Mouse (Mus musculus) limb, embryonic 13.5 days (tissue): ENCODE results near the gene Tmcc2. TPM values are rescaled to one million over a fixed set of nuclear protein-coding genes. Genes with fewer than 3 reads are reported as not detected.
A peak's percentile ranks its signal among the peaks of the same experiment; 100 is the strongest.

Experiments used
- ATAC-seq: fragments of 200-750 bp; cut with Nextera tagmentation; 2 replicates; pipeline ENCODE4 v1.8.0; 2017; ENCODE audit warnings: low read depth, moderate number of reproducible peaks, moderate TSS enrichment; ENCODE audit not compliant: low FRiP score
- H3K27ac ChIP-seq: fragments of 300-500 bp; sonication (generic); 2 replicates; pipeline ENCODE4 v1.5.1; 2015; ENCODE audit warnings: inconsistent platforms, mild to moderate bottlenecking, moderate library complexity
- H3K27me3 ChIP-seq: fragments of 300-500 bp; sonication (generic); 2 replicates; pipeline ENCODE4 v1.6.1; 2015; ENCODE audit warnings: mild to moderate bottlenecking, inconsistent platforms
- H3K36me3 ChIP-seq: fragments of 300-500 bp; sonication (generic); 2 replicates; pipeline ENCODE4 v1.6.1; 2015; ENCODE audit warnings: inconsistent platforms, mild to moderate bottlenecking, moderate library complexity
- H3K4me1 ChIP-seq: fragments of 300-500 bp; sonication (generic); 2 replicates; pipeline ENCODE4 v1.6.1; 2015; ENCODE audit warnings: inconsistent platforms
- H3K4me2 ChIP-seq: fragments of 300-500 bp; sonication (generic); replicated peaks from 2 replicates; pipeline ENCODE4 v1.6.1; 2015; ENCODE audit warnings: inconsistent platforms, mild to moderate bottlenecking, moderate library complexity
- H3K4me3 ChIP-seq: fragments of 300-500 bp; sonication (generic); 2 replicates; pipeline ENCODE4 v1.5.1; 2015; ENCODE audit warnings: moderate library complexity, mild to moderate bottlenecking, inconsistent platforms
- H3K9ac ChIP-seq: fragments of 300-500 bp; sonication (generic); 2 replicates; pipeline ENCODE4 v1.6.1; 2015; ENCODE audit warnings: mild to moderate bottlenecking, inconsistent platforms
- H3K9me3 ChIP-seq: fragments of 300-500 bp; sonication (generic); 2 replicates; pipeline ENCODE4 v1.6.1; 2016; ENCODE audit warnings: inconsistent platforms
- WGBS: fragments of 180-500 bp; shearing (Covaris S2); methylation state at CpG from one replicate; pipeline ENCODE4 v1.1.7; 2015; 5-methylcytosine and 5-hydroxymethylcytosine counted together
- polyA plus RNA-seq: library from polyadenylated mRNA; unstranded; fragments of >200 nt; fragmentation: Nextera tagmentation; extraction: Ambion mirVana; gene quantifications from 2 replicates; pipeline ENCODE4 v1.2.1, GENCODE M21; 2015

Tmcc2 gene
- polyA plus RNA-seq, 1 experiment from 2014 or later = 12.0 TPM

- Histone ChIP-seq H3K27ac (no peak overlapping the region; the same call in 1 of the 2 replicates), H3K36me3 (no peaks in the 10 kb centered on the region), H3K4me1 (peaks cover 62% of the 10 kb centered on the region), H3K4me2 (peak overlapping the region; percentile 91), H3K9ac (peak overlapping the region; percentile 94; the same call in 1 of the 2 replicates), H3K4me3 (peak overlapping the region; percentile 77), H3K9me3 (no peaks in the 10 kb centered on the region), H3K27me3 (no peaks in the 10 kb centered on the region)
- no peak for ATAC-seq
- WGBS = 53% methylated on average over 8 of the region's 8 CpGs
These were observed 2.0 kb downstream of the Tmcc2 start for GRCm38 (mm10) chr1:132388813-132389803.

DNA sequence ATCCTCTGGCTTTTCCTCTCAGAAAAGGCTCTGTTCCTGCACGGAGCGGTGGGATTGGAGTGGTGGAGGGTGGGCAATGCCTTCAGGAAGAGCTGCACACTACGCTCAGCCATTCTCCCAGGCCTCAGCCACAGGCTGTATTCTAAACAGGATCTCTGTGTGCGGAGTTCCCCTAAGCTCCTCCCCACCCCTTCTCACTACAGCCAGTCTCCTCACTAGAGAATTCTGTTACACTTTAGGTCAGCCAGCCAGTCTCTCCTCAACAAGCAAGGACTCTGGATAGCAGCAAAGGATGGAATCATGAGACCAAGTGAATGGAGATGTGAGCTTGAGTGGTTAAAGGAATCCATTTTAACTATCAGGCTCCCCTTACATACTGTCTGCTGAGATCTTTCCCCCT is 3.1 kb downstream of the Tmcc2 start:
- Histone ChIP-seq H3K9ac (peak overlapping the region; percentile 32), H3K27ac (0 out of 2 replicates have a peak overlapping the region, but pooled peaks have one; percentile 23), H3K36me3 (no peaks in the 10 kb centered on the region; the same call in 1 of the 2 replicates), H3K27me3 (no peaks in the 10 kb centered on the region), H3K4me3 (peak overlapping the region; percentile 4; the same call in 1 of the 2 replicates), H3K4me1 (peaks cover 62% of the 10 kb centered on the region), H3K9me3 (no peaks in the 10 kb centered on the region), H3K4me2 (peak overlapping the region; percentile 91)
- no peak for ATAC-seq
- 49% methylated on average over 4 of the region's 4 CpGs for WGBS

DNA sequence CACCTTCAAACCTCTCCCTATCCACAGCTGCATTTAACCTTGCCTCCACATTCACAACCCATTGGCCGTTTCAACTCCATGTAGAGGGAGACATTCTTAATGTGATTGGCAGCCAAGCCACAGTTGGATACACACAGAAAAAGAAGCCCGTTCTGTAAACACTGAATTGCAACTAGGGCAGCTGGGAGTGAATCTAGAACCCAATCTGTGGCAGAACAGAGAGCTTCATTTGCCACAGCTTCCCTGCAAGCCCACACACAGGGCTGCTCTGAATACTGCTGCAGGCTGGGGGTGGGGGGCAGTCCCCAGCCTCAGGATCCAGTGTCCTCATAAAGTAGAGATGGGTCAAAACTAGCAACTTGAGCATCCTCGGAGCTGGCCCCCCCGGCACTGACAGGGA is 4.8 kb downstream of the Tmcc2 start:
- Histone ChIP-seq H3K4me3 (no peak overlapping the region), H3K4me2 (no peak overlapping the region), H3K27me3 (no peaks in the 10 kb centered on the region), H3K9ac (no peak overlapping the region), H3K27ac (no peak overlapping the region), H3K4me1 (peaks cover 56% of the 10 kb centered on the region), H3K9me3 (no peaks in the 10 kb centered on the region), H3K36me3 (peaks cover 9% of the 10 kb centered on the region)
- no peak for ATAC-seq
- 85% methylated on average over 4 of the region's 4 CpGs for WGBS

DNA sequence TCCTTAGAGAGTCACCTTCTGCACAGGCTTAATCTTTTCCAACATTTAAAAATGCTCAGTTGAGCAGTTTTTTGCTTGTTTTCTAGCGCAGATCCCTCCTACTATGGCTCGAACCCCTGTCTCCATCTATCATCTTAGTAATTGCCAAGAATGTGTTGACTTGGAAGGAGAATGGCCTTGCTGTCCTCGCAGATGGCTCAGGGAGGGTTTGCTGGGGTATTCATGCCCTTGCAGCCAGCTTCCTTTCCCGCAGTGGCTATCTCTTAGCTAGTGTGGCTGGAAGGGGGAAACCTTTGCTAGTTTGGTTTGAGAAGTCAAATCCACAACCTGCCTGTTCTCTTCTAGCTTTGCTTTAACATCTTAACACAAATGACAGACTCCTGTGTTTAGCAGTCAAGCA is 5.4 kb downstream of the Tmcc2 start:
- 75% methylated on average over 4 of the region's 4 CpGs for WGBS
- H3K4me1 ChIP-seq = peaks cover 55% of the 10 kb centered on the region
- H3K4me3 ChIP-seq = no peak overlapping the region
- H3K27me3 ChIP-seq = no peaks in the 10 kb centered on the region
- peaks cover 12% of the 10 kb centered on the region for H3K36me3 ChIP-seq
- H3K27ac ChIP-seq = no peak overlapping the region
- no peak for ATAC-seq
- no peak overlapping the region for H3K9ac ChIP-seq
- H3K9me3 ChIP-seq = no peaks in the 10 kb centered on the region
- no peak overlapping the region for H3K4me2 ChIP-seq

DNA sequence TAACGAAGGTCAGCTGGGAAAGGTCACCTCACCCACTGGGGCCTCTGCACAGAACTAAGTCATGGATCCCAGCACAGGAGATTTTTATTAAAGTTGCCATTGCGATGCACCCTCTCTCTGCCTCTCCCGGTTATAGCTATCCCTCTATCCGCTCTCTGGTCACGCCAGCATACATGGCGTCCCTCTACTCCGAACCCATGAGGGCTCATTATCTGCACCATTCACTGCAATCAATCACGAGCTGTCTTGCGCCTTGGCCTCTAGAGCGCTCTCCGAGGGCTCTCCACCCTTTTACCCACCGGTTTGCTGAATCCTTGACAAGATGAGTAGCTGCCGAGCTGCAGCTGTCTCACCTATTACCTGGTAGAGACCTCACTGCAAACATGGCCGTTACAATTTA is 5.8 kb downstream of the Tmcc2 start:
- no peak overlapping the region for H3K4me3 ChIP-seq
- H3K4me1 ChIP-seq = peaks cover 50% of the 10 kb centered on the region
- no peaks in the 10 kb centered on the region for H3K27me3 ChIP-seq
- H3K27ac ChIP-seq = no peak overlapping the region
- WGBS = 53% methylated on average over 14 of the region's 14 CpGs
- no peaks in the 10 kb centered on the region for H3K9me3 ChIP-seq
- H3K4me2 ChIP-seq = no peak overlapping the region; the same call in 1 of the 2 replicates
- no peak overlapping the region for H3K9ac ChIP-seq
- H3K36me3 ChIP-seq = peaks cover 17% of the 10 kb centered on the region
- ATAC-seq = no peak

DNA sequence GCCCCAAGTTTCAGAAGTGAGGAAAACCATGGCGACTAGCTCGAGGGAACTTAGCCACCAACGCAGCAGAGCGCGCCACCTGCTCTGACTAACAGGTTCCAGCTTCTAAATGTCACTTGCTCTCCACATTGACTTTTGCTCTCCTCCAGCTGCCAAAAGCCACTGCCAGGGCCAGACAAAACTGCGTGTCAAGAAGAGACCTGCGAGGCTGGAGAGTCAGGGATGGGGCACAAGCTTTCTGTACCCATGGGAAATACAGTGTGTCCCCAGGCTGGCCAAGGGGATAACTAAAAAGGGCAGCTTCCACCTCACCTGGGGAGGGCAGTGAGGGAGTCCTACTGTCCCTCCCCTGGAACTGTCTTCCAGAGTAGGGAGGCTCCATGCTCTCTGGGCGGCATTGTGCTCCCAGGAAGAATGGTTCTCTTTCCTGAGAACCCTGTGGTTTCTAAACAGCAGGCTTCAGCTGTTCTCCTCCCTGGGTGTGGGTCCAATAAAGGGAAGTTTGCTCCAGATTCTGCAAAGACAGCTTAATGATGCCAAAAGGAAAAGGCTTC is 7.0 kb downstream of the Tmcc2 start:
- H3K4me1 ChIP-seq = peaks cover 38% of the 10 kb centered on the region
- H3K27ac ChIP-seq = no peak overlapping the region
- no peak overlapping the region for H3K4me2 ChIP-seq
- no peak overlapping the region for H3K9ac ChIP-seq
- H3K9me3 ChIP-seq = no peaks in the 10 kb centered on the region
- 85% methylated on average over 8 of the region's 8 CpGs for WGBS
- no peak for ATAC-seq
- no peaks in the 10 kb centered on the region for H3K27me3 ChIP-seq
- peaks cover 29% of the 10 kb centered on the region for H3K36me3 ChIP-seq
- no peak overlapping the region for H3K4me3 ChIP-seq

GRCm38 (mm10) chr1:132381929-132382328 is 9.2 kb downstream of the Tmcc2 start:
- peaks cover 31% of the 10 kb centered on the region for H3K4me1 ChIP-seq
- H3K4me2 ChIP-seq = no peak overlapping the region
- no peak overlapping the region for H3K27ac ChIP-seq
- no peak overlapping the region for H3K9ac ChIP-seq
- H3K36me3 ChIP-seq = peaks cover 47% of the 10 kb centered on the region
- no peaks in the 10 kb centered on the region for H3K27me3 ChIP-seq
- WGBS = 81% methylated on average over 10 of the region's 10 CpGs
- H3K9me3 ChIP-seq = no peaks in the 10 kb centered on the region
- no peak overlapping the region for H3K4me3 ChIP-seq
- no peak for ATAC-seq

GRCm38 (mm10) chr1:132380550-132381100 is 10.5 kb downstream of the Tmcc2 start:
- no peak overlapping the region for H3K4me2 ChIP-seq
- H3K9ac ChIP-seq = no peak overlapping the region
- no peaks in the 10 kb centered on the region for H3K9me3 ChIP-seq
- no peaks in the 10 kb centered on the region for H3K27me3 ChIP-seq
- H3K4me1 ChIP-seq = peaks cover 33% of the 10 kb centered on the region
- peaks cover 47% of the 10 kb centered on the region for H3K36me3 ChIP-seq
- ATAC-seq = no peak
- no peak overlapping the region for H3K4me3 ChIP-seq
- no peak overlapping the region for H3K27ac ChIP-seq
- WGBS = 88% methylated on average over 27 of the region's 27 CpGs

- Histone ChIP-seq H3K27me3 (no peaks in the 10 kb centered on the region), H3K4me3 (no peak overlapping the region), H3K9ac (no peak overlapping the region), H3K4me2 (no peak overlapping the region), H3K9me3 (no peaks in the 10 kb centered on the region), H3K4me1 (peaks cover 47% of the 10 kb centered on the region), H3K27ac (no peak overlapping the region), H3K36me3 (peaks cover 49% of the 10 kb centered on the region)
- WGBS = 78% methylated on average over 3 of the region's 3 CpGs
- ATAC-seq = no peak
These were observed 13.3 kb downstream of the Tmcc2 start for GRCm38 (mm10) chr1:132377811-132378210.

- Histone ChIP-seq H3K36me3 (peaks cover 51% of the 10 kb centered on the region), H3K4me1 (peaks cover 47% of the 10 kb centered on the region), H3K9ac (no peak overlapping the region), H3K9me3 (no peaks in the 10 kb centered on the region), H3K4me2 (no peak overlapping the region), H3K27ac (no peak overlapping the region), H3K27me3 (no peaks in the 10 kb centered on the region), H3K4me3 (no peak overlapping the region)
- 54% methylated on average over 7 of the region's 7 CpGs for WGBS
- no peak for ATAC-seq
These were observed 14.1 kb downstream of the Tmcc2 start for GRCm38 (mm10) chr1:132377055-132377365.

DNA sequence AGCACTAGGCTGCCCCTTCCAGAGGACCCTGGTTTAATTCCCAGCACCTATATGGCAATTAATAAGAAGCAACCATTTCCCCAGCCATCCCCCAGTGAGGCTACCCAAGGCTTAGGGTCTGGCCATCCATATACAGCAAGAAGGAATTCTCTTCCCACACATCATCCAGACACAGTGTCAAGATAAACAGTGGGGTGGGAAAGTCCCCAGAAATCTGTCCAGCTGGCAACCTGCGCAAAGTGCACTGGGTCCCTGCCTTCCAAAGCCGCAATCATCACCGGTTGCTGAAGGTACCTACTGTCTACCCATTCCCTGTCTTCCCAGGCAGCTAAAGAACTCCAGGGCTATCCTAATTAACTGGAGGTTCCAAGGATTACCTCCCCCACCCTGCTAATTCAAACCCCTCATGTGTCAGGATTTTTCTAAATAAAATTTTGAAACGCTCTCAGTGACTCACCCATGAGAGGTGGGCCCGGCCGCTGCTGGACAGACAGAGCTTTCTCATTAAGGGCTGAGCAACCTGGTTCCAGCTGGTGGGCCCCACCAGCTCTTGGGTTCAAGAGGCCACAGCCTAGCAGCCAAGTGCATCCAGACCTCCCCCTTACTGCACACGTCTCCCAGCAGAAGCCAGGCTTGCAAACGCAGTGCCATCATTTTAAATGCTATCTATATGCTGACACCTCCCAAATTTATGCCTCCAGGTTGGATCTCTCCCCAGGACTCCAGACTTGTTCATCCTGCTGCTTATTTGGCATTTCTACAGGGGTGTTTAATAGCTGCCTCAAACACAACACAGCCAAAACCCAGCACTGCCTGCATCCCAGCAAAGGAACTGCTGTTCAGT is 14.6 kb downstream of the Tmcc2 start:
- no peak overlapping the region for H3K9ac ChIP-seq
- WGBS = 62% methylated on average over 8 of the region's 8 CpGs
- no peaks in the 10 kb centered on the region for H3K27me3 ChIP-seq
- no peak overlapping the region for H3K27ac ChIP-seq
- no peak overlapping the region for H3K4me2 ChIP-seq
- H3K4me3 ChIP-seq = no peak overlapping the region
- peaks cover 50% of the 10 kb centered on the region for H3K36me3 ChIP-seq
- no peaks in the 10 kb centered on the region for H3K9me3 ChIP-seq
- no peak for ATAC-seq
- peaks cover 47% of the 10 kb centered on the region for H3K4me1 ChIP-seq
